Mouse (Mus musculus): ENCODE measurements at regions not wholly inside any gene's neighbourhood (a gene's known extent, or its start where the extent isn't known, plus 50 kb on each side); places are given as distances from the start of the nearest gene placed in this dataset.
"Not testable (repeated sequence)": the region's sequence is repeated elsewhere in the genome, so short reads cannot be mapped to it uniquely, and the experiment has no call there.

DNA sequence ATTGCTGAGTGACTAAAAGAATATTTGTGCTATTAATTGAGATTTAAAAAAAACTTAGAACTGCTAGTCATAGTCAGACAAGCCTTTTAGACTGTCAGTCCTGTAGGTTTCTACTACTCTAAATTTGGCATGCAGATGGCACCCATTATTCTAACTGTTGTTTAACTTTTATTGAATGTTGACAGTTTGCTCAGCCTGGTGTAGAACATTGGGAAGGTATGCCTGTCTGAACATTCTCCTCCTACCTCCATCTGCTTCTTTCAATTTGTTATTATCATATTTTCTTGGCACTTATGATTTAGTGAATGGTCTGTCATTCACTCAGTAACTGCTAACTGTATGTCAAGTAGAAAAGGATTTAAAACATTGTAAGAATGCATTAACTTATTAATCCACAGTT is 130.9 kb downstream of the Gmnc start:
- DNase-seq (ENCODE audit: low read depth, low spot score) = no peak

DNA sequence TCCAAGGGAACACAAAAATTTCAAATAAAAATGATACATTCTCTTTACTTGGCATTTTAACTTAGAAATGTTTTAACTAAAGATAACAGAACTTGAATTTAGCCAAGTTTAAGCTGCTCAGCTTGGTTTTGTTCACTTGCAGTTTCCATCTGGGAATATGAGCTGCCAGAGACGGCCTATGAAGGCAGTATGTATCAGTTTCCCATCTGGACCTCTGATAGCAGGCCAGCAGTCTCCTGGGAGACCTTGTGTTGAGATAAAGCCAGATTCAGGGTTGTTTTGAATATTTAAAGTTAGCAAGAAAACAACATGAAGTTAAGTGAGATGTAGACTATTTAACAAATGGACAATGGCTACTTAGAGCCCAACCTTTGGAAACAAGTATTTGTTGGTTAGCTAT is 142.3 kb downstream of the Gmnc start:
- DNase-seq (ENCODE audit: low read depth, low spot score) = no peak

DNA sequence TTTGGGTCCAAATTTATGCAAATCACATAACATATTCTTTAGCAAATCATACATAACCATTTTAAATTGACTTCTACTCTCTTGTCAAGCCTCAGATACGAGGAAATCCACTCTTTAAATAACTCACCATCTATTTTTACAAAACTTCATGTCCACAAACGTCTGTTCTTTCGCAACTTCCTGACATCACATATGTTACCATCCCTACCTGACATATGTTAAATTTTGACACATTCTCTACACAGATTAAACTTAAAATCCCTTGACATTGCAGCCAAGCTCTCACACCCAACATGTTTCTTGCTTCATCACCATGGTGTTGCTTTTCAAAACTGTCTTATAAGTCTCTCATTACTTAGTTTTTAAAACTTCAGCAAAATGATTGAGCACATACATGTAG is 164.4 kb downstream of the Gmnc start:
- no peak for DNase-seq (ENCODE audit: low read depth, low spot score)

DNA sequence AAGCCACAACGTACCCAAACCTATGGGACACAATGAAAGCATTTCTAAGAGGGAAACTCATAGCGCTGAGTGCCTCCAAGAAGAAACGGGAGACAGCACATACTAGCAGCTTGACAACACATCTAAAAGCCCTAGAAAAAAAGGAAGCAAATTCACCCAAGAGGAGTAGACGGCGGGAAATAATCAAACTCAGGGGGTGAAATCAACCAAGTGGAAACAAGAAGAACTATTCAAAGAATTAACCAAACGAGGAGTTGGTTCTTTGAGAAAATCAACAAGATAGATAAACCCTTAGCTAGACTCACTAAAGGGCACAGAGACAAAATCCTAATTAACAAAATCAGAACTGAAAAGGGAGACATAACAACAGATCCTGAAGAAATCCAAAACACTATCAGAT is 180.3 kb downstream of the Gmnc start:
- DNase-seq (ENCODE audit: low read depth, low spot score) = not testable (repeated sequence)

DNA sequence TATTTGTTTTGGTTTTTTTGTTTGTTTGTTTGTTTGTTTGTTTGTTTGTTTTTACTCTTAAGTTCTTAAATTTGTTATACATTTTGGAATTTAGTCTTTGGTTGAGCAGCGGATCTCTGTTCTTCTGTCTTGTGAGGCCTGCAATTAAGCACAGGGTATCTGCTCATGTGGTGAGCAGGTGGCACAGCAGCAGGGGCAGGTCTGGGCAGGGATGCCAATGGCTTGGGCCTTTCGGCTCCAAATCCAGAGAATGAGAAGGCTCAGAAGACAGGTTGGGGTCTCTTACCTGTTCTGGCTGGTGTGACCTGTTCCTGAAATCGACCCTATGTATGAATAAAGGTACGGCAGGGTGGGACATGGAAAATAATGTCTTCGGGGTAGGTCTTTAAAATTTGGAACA is 186.0 kb downstream of the Gmnc start:
- DNase-seq (ENCODE audit: low read depth, low spot score) = no peak

DNA sequence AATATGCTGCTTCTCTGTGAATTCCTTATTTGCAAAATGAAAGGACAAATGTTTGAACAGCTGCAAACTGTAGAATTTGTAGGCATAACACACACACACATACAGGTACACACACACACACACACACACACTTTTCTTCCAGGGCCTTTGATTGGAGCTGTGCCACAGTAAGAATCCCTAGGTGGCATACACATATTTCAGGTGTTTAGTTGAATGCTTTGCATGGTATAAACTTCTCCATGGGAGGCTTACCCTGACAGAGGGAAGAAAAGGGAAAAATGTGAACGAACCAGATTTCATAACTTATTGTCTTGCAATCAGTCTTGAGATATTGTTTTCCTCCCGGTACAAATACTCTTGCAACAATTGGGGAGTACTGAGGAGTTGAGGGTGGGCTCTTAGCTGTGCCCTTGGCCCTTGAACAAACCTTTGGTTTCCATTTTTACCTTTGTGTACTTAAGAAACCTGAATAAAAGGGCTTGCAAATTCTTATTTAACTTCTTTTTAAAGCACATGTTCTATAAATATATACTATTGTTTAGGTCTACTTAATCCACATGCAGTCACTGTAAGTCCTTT is 204.3 kb downstream of the Gmnc start:
- DNase-seq (ENCODE audit: low read depth, low spot score) = no peak

DNA sequence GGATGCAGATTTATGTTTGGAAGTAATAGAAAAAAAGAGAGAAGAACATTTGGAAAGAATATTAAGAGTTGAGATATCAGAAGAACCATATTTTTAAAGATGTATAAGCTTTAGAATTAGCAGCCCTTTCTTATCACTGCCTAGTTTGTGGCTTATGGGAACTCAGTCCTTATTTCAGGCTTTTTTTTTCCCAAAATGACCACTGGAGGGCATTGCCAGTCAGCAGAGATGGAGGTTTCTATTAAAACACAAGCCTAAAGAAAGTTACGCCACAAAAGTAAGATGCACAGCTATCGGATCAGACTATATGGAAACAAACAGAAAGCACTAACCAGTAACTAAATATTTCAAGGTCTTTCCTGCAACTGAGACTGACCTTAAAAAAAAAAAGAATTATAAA is 200.8 kb downstream of the Il1rap start:
- peak; percentile 21 for DNase-seq (ENCODE audit: low read depth, low spot score)

All from ZHBTc4 (cell line).